ENCODE assay signal across 8 mouse cellular contexts in the genomic region with DNA sequence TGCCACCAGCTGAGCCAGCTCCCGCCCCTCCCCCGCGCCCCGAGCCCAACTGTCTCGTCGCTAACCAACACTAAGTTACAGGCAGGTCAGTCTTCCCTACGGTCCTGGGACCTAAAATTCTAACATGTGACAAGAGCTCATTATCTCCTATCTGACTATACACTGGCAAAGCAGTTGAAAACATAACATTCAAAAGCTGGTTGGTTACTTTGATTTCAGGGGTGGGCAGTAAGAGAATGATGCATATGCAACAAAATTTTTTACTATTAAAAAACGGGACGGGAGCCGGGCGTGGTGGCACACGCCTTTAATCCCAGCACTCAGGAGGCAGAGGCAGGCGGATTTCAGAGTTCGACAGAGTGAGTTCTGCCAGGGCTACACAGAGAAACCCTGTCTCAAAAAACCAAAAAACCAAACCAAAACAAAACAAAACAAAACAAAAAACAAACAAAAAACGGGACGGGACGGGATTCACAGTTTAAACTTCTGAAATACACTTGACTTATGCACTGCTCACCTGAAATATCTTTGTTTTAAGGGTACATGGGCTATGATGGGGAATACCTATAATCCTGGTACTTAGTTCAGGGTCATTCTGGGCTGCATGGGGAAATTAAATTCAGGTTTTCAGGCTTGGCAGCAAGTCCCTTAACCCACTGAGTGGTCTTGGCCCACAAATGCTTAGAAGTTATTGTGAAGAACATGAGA. TPM values are rescaled to one million over a fixed set of nuclear protein-coding genes. Genes with fewer than 3 reads are reported as not detected.
A peak's percentile ranks its signal among the peaks of the same experiment; 100 is the strongest.
DNase-seq lines count a peak whose midpoint lies in the region; ATAC-seq and TF ChIP-seq lines count a peak whose summit lies in the region.

No protein-coding gene starts in this region.

- no peaks in the 10 kb centered on the region for H3K27me3 ChIP-seq in lung, embryonic 14.5 days (ENCODE audit: insufficient read depth, low read length)
- H3K27me3 ChIP-seq in forebrain, embryonic 15.5 days = 0 out of 2 replicates have a peak, but pooled peaks cover 3% of the 10 kb centered on the region
- no peaks in the 10 kb centered on the region; the same call in 1 of the 2 replicates for H3K27me3 ChIP-seq in neural tube, embryonic 14.5 days (ENCODE audit: control insufficient read depth, insufficient read depth, low read length)

- no peak for TF ChIP-seq CTCF in lung, embryonic 14.5 days (IDR thresholded peaks at IDR 0.05; ENCODE audit: low read depth)

- DNase-seq in lung, embryonic 14.5 days = no peak
- DNase-seq in lung, adult 18-20 months = no peak
- peak; percentile 43 for DNase-seq in kidney, postnatal 14 days
- DNase-seq in cerebellum, postnatal 25 days = no peak
- DNase-seq in right cerebral cortex, adult 18-20 months = no peak

- H3K4me2 ChIP-seq in lung, embryonic 14.5 days = peak overlapping the region; percentile 65
- H3K4me2 ChIP-seq in forebrain, embryonic 15.5 days (replicated peaks) = peak overlapping the region; percentile 25
- peak overlapping the region; percentile 33; the same call in 1 of the 2 replicates for H3K4me2 ChIP-seq in neural tube, embryonic 14.5 days (ENCODE audit: low read depth, low read length)

- 37% methylated on average over 17 of the region's 17 CpGs for WGBS in lung, embryonic 14.5 days
- WGBS in forebrain, embryonic 15.5 days = 45% methylated on average over 17 of the region's 17 CpGs
- WGBS in neural tube, embryonic 14.5 days = 40% methylated on average over 17 of the region's 17 CpGs

- no peak for ATAC-seq in lung, embryonic 14.5 days (ENCODE audit: insufficient read depth)
- no peak for ATAC-seq in forebrain, embryonic 15.5 days (replicated peaks)
- ATAC-seq in neural tube, embryonic 14.5 days (ENCODE audit: low read depth) = no peak
- no peak for ATAC-seq in frontal cortex, adult (ENCODE audit: low TSS enrichment)

- H3K4me1 ChIP-seq in lung, embryonic 14.5 days (ENCODE audit: insufficient read depth) = no peaks in the 10 kb centered on the region
- H3K4me1 ChIP-seq in forebrain, embryonic 15.5 days = peaks cover 10% of the 10 kb centered on the region
- no peaks in the 10 kb centered on the region for H3K4me1 ChIP-seq in neural tube, embryonic 14.5 days (ENCODE audit: control insufficient read depth, insufficient read depth, low read length)

- peaks cover 1% of the 10 kb centered on the region for H3K36me3 ChIP-seq in lung, embryonic 14.5 days (ENCODE audit: insufficient read depth)
- no peaks in the 10 kb centered on the region for H3K36me3 ChIP-seq in forebrain, embryonic 15.5 days
- H3K36me3 ChIP-seq in neural tube, embryonic 14.5 days (ENCODE audit: control insufficient read depth, insufficient read depth, low read length) = no peaks in the 10 kb centered on the region

- peak overlapping the region; percentile 34 for H3K4me3 ChIP-seq in lung, embryonic 14.5 days (ENCODE audit: low read depth, low read length)
- no peak overlapping the region for H3K4me3 ChIP-seq in forebrain, embryonic 15.5 days
- H3K4me3 ChIP-seq in neural tube, embryonic 14.5 days (ENCODE audit: low read depth, low read length) = no peak overlapping the region

- no peaks in the 10 kb centered on the region for H3K9me3 ChIP-seq in lung, embryonic 14.5 days (ENCODE audit: low read depth, low read length)
- no peaks in the 10 kb centered on the region for H3K9me3 ChIP-seq in forebrain, embryonic 15.5 days
- no peaks in the 10 kb centered on the region for H3K9me3 ChIP-seq in neural tube, embryonic 14.5 days (ENCODE audit: control insufficient read depth, low read length)

- H3K27ac ChIP-seq in lung, embryonic 14.5 days (ENCODE audit: low read depth) = no peak overlapping the region
- H3K27ac ChIP-seq in forebrain, embryonic 15.5 days (replicated peaks) = no peak overlapping the region
- no peak overlapping the region for H3K27ac ChIP-seq in neural tube, embryonic 14.5 days (ENCODE audit: low read depth, low read length)

- peak overlapping the region; percentile 46 for H3K9ac ChIP-seq in lung, embryonic 14.5 days
- H3K9ac ChIP-seq in forebrain, embryonic 15.5 days (replicated peaks) = no peak overlapping the region; the same call in 1 of the 2 replicates
- H3K9ac ChIP-seq in neural tube, embryonic 14.5 days (replicated peaks; ENCODE audit: low read depth, low read length) = 0 out of 2 replicates have a peak overlapping the region, but pooled peaks have one; percentile 7

RNA-seq across cellular contexts. Expression of a gene that starts 4.1 kb away (rescaled TPM):
- 194 and 206 TPM in 2 replicates for polyA plus RNA-seq in lung, embryonic 14.5 days (2014; fragmentation: Nextera tagmentation; extraction: Ambion mirVana)
- polyA plus RNA-seq in forebrain, embryonic 15.5 days (2015; fragmentation: Nextera tagmentation; extraction: Ambion mirVana) = 338 and 359 TPM in 2 replicates
- 395 and 401 TPM in 2 replicates for polyA plus RNA-seq in neural tube, embryonic 14.5 days (2014; fragmentation: Nextera tagmentation; extraction: Ambion mirVana)

RNA-seq across cellular contexts. Expression of a gene that starts 24.3 kb away (rescaled TPM):
- 144 and 148 TPM in 2 replicates for polyA plus RNA-seq in lung, embryonic 14.5 days (2014; fragmentation: Nextera tagmentation; extraction: Ambion mirVana)
- 71.7 and 87.2 TPM in 2 replicates for polyA plus RNA-seq in forebrain, embryonic 15.5 days (2015; fragmentation: Nextera tagmentation; extraction: Ambion mirVana)
- polyA plus RNA-seq in neural tube, embryonic 14.5 days (2014; fragmentation: Nextera tagmentation; extraction: Ambion mirVana) = 35.7 and 36.8 TPM in 2 replicates

RNA-seq across cellular contexts. Expression of a gene that starts 43.1 kb away (rescaled TPM):
- polyA plus RNA-seq in lung, embryonic 14.5 days (2014; fragmentation: Nextera tagmentation; extraction: Ambion mirVana) = not detected in 2 replicates
- not detected in 2 replicates for polyA plus RNA-seq in forebrain, embryonic 15.5 days (2015; fragmentation: Nextera tagmentation; extraction: Ambion mirVana)
- not detected in 2 replicates for polyA plus RNA-seq in neural tube, embryonic 14.5 days (2014; fragmentation: Nextera tagmentation; extraction: Ambion mirVana)

RNA-seq across cellular contexts. Expression of a gene that starts 45.5 kb away (rescaled TPM):
- polyA plus RNA-seq in lung, embryonic 14.5 days (2014; fragmentation: Nextera tagmentation; extraction: Ambion mirVana) = 0.22 and 0.32 TPM in 2 replicates
- 0.80 TPM in 1 of 2 replicates, not detected in the other for polyA plus RNA-seq in forebrain, embryonic 15.5 days (2015; fragmentation: Nextera tagmentation; extraction: Ambion mirVana)
- 0.33 and 0.57 TPM in 2 replicates for polyA plus RNA-seq in neural tube, embryonic 14.5 days (2014; fragmentation: Nextera tagmentation; extraction: Ambion mirVana)
